Mouse (Mus musculus) kidney, adult 9 months (tissue): ENCODE results near the gene Sik1.

ENCODE experiments used
- DNase-seq: peaks from one replicate; pipeline ENCODE4 v3.0.0; 2022

Sik1 gene

GRCm38 (mm10) chr17:31875326-31875930, 19.8 kb upstream of the Sik1 start:
- DNase-seq = no peak

DNA sequence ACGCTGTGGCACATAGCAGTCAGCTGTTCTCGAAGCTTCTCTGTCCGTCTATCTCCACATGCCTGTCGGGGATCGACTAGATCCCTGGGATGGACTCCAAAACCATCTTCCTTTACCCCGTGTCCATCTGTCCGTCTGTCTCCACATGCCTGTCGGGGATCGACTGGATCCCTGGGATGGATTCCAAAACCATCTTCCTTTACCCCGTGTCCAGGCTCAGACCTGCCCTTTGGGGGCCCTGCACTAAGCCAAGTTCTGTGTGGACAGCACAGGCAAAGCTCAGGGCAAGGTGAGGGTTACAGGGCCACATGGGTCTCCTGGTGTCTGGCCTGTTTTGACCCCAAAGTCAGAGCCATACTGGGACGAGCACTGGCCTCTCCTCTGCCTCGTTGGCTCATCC, 19.1 kb upstream of the Sik1 start:
- no peak for DNase-seq

DNA sequence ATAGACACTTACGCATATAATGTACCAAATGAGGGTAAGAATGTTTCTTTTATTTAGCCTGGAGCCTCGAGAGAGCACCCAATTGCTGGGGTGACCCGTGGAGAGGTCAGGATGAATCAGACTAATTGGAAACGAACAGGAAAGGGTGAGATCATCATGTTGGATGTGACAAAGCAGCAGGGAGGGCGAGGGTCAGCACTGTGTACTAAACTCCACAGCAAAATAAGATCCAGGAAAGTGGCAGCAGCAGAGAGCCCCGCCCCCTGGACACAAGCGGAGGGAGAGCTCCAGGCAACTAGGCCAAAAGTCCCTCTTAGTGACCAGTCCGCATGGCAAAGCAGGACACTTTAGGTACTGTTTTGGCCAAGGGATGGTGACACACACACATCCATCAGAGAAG, 18.4 kb upstream of the Sik1 start:
- peak; percentile 69 for DNase-seq

- DNase-seq = no peak
Measured at GRCm38 (mm10) chr17:31873185-31873870, 17.7 kb upstream of the Sik1 start.

- no peak for DNase-seq
Measured at GRCm38 (mm10) chr17:31872826-31873165, 17.2 kb upstream of the Sik1 start.

GRCm38 (mm10) chr17:31871968-31872825, 16.6 kb upstream of the Sik1 start:
- no peak for DNase-seq

GRCm38 (mm10) chr17:31870931-31871421, 15.4 kb upstream of the Sik1 start:
- DNase-seq = no peak

DNA sequence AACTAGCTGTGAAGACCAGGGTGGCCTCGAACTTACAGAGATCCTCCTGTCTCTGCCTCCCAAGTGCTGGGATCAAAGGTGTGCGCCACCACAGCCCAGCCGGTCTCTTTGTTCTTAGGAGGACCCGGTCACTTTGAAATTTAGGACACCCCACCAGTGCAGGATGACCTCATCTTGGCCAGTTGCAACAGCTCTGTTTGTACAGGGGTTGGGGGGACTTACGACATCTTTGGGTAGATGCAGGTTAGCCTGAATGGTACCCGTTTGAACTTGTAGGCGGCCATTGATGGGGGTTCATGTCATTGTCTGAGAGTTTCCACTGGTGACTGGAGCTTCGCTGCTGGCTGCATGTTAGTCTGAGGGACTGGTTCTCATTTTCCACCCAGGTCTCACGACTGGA, 14.8 kb upstream of the Sik1 start:
- DNase-seq = no peak

- DNase-seq = no peak
Measured at GRCm38 (mm10) chr17:31868076-31868475, 12.5 kb upstream of the Sik1 start.

GRCm38 (mm10) chr17:31867061-31867460, 11.5 kb upstream of the Sik1 start:
- no peak for DNase-seq

DNA sequence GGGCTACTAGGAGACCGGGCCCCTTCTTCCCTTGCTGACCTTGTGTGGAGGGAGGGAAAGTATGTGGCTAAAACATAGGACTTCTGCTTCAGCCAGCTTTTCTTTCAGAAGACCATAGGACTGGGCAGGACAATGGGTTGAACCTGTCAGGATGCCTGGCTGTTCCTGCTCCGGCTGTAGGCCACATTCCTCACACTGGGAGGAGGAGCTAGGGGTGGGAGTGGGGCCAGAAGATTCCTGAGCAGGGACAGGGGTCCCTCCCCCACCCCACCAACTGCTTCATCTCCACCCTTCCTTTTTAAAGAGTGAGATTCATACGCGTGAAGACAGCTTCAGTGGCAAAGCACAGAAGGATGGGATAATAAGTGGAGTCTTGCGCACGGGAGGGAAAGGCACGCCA, 10.0 kb upstream of the Sik1 start:
- DNase-seq = no peak

DNA sequence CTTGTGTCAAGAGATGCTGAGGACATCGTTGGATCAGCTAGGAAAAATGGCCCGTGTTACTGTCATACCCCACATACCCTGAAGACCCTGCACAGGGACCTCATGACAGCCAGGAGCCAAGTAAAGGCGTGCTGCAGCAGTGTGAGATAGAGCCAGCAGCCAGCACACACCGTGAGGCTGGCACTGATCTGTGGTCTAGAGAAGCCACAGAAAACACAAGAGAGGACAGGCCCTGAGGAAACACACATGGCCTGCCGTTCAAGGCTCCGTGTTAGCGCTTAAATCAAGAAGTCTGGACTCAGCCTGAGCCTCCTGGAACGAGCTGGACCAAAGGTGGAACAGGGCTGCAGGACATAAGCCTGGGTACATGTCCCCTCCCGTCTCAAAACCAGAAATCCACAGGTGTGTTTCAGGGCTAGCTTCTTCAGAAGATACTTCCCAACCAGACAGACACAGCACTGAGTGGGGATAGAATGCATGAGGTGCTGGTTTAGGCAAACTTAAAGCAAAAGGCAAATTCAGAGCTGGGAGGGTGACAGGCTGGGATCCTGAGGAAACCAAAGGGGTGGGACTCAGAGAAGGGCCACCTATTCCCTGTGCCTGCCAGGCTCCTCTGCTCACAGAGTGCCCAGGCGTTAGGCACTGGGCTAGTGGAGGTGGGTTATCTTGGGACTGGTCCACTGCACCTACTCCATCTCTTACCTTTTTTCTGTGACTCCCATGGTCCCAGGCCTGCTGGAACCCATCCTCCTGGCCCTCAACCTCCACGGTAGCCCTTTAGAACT, 9.3 kb upstream of the Sik1 start:
- no peak for DNase-seq

DNA sequence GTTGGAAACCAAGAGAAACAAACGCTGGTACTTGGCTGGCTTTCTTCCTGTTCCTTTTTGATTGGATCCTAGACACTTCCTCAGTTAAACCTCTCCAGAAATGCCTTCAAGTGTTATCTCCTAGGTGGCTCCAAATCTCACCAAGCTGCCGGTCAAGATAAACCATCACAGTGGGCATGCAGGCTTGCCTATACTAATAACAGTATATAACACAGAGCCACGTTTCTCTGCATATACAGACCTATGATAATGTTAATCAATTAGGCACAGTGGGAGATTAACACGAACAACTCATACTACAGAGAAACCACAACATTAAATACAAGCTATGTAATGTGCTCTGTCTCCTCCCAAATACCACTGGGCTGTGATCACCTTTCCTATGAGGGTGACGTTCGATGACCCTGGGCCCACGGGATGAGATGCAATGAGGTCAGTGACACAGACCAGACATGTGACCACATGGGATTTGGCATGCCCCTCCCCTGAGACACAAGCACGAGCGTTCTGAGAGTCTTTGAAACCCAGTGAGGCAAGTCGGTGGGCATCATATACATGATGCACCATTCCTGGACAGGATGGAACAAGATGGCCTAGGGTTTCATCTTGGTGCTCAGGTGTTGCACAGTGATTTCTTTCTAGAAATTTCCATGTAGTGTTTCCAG, 7.7 kb upstream of the Sik1 start:
- DNase-seq = no peak

DNA sequence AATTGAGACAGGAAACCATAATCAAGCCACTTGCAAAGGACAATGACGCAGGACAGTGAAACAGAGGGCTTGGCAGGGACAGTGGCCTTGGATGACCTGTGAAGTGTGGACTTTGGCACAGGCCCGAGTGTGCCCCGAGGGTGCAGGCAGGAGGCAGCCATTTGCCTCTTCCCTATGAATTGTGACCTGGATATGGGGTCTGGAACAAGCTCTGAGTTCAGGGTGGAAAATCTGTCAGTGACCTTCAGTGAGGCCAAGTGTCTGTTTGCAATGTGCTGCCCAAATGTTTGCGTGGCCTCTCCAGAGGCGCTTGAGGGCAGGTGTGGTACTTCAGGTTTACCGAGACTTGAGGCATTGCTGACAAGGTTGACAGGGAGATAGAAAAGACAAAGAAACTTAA, 6.5 kb upstream of the Sik1 start:
- DNase-seq = peak; percentile 75

- DNase-seq = no peak
Measured at GRCm38 (mm10) chr17:31861661-31862060, 6.1 kb upstream of the Sik1 start.

DNA sequence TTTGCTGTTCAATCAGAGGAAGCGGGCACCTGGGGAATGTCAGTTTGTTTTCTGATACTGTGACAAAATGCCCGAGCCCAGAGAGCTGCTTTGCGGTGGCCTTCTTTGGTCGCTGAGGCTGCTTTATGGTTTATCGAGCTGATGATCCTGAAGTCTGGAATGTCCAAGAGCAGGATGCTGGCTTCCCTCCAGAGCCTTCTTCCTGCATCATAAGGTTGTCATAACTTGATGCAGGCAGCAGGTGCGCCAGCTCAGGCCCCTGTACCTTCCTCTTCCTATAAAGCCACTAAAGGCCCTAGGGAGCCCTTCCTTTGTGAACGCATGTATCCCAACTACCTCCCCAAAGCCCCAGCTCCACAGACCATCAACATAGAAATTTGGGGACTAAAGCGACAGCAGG, 5.3 kb upstream of the Sik1 start:
- no peak for DNase-seq

DNA sequence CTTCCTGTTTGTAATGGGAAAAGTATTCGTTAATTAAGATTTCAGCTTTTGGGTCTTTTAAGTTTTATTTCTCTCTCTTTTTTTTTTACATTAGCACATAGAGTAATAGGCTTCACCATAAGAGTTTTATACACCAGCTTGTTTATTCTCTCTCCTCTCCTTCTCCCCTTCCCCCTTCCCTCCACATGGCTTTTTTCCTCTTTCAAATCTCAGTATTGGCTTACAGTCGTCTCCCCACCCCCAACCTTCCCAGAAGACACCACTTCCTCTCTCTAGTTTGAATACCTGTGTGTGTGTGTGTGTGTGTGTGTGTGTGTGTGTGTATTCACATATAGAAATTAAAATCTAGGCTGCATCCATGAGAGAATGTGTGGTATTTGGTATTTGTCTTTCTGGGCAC, 3.8 kb upstream of the Sik1 start:
- no peak for DNase-seq

DNA sequence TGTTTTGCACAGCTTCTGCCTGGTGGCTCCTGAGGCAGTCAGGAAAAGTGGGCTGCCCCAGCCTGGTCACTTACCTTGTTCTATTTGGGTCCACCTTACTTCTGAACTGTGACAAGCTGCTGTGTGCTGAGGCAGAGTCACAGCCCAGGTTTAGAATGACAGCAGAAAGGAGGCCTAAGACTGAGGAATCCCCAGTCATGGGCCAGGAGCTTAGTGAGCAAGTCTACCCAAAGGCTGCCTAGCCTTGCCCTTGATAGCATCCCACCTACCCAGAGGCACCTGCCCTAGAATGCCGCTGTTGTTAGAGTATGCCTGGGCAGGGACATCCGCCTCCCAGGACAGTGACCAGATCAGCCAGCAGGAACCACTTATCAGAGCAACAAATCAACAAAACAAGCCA, 3.2 kb upstream of the Sik1 start:
- no peak for DNase-seq

GRCm38 (mm10) chr17:31857903-31858426, 2.4 kb upstream of the Sik1 start:
- DNase-seq = no peak

- DNase-seq = no peak
Measured at GRCm38 (mm10) chr17:31857251-31857650, 1.6 kb upstream of the Sik1 start.

DNA sequence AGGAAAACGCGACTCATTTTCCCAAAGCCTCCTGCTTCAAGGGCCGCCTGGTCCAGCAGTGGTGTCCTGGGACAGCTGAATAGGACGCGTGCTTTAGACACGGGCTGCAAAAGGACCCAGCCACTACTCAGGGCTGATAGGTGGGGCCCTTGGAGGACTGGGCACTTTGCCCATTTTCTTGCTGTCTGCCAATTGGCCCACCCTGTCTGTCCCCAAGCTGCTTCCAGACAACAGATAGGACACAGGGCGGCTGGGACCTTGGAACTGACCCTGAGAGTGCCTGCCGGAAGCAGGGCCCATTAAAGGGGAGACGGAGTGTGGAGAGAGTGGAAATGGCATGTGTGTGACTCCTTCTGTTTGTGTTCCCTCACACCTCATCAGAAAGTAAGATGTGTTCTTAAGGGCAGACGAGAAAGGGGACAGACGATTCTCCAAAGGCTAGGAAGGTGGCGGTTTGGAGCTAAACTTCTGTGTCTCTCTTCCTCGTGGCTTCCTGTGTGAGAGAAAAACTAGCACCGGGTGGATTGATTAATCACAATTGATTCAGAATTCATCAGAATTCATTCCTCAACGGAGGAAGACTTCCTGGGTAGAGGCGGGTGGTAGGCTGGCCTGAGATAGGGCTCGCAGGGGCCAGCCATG, 1.0 kb upstream of the Sik1 start:
- peak; percentile 90 for DNase-seq
